Mouse (Mus musculus) E14TG2a.4 (cell line): Measurements from ENCODE around the gene Vmo1.
A peak's percentile ranks its signal among the peaks of the same experiment; 100 is the strongest.
"Not testable (repeated sequence)": the region's sequence is repeated elsewhere in the genome, so short reads cannot be mapped to it uniquely, and the experiment has no call there.

ENCODE experiments used
- H3K27me3 ChIP-seq: 2 replicates; pipeline ENCODE4 v1.6.1; 2014; ENCODE audit warnings: low read length, control low read depth; ENCODE audit not compliant: insufficient read depth
- H3K36me3 ChIP-seq: 2 replicates; pipeline ENCODE4 v1.6.1; 2014; ENCODE audit warnings: low read length, control low read depth; ENCODE audit not compliant: insufficient read depth
- H3K4me1 ChIP-seq: replicated peaks from 2 replicates; pipeline ENCODE4 v1.6.1; 2014; ENCODE audit warnings: low read depth, low read length, control low read depth
- H3K4me3 ChIP-seq: replicated peaks from 2 replicates; pipeline ENCODE4 v1.5.1; 2014; ENCODE audit warnings: mild to moderate bottlenecking, low read length
- H3K9me3 ChIP-seq: 2 replicates; pipeline ENCODE4 v1.6.1; 2014; ENCODE audit warnings: low read length, control low read depth
- CTCF ChIP-seq: conservative IDR thresholded peaks from 2 replicates; pipeline ENCODE4 v1.5.1; 2014; ENCODE audit warnings: low read length
- NANOG ChIP-seq: IDR thresholded peaks from 2 replicates; pipeline ENCODE4 v1.6.1; 2014; ENCODE audit warnings: borderline replicate concordance, low read length, mixed read lengths
- POU5F1 ChIP-seq: IDR thresholded peaks from 2 replicates; pipeline ENCODE4 v1.6.1; 2014; ENCODE audit warnings: low read length, borderline replicate concordance

The Vmo1 gene

DNA sequence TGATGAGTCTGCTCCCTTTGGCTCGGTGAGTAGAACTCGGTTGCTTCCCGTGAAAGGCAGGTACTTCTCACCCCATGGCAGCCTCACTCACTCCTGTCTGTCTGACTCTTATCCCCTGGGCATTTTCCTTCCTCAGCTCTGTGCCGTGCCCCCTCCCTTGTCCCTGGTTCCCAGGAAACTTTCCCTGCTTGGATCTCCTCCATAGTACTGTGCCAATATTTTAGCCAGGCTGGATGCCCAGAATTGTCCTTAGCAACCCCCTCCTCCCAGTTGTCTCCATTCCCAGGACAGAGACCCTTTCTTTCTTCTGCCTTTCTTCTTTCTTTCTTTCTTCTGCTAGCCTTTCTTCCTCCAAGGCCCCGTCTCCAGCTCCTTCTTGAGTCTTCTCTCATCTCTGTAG is 27.0 kb upstream of the Vmo1 start:
- peaks cover 14% of the 10 kb centered on the region for H3K4me1 ChIP-seq
- H3K9me3 ChIP-seq, result no peaks in the 10 kb centered on the region
- H3K4me3 ChIP-seq, result no peak overlapping the region
- peaks cover 56% of the 10 kb centered on the region for H3K27me3 ChIP-seq
- TF ChIP-seq CTCF (no peak), POU5F1 (no peak), NANOG (no peak)
- no peaks in the 10 kb centered on the region for H3K36me3 ChIP-seq

- peak overlapping the region; percentile 87 for H3K4me3 ChIP-seq
- no peaks in the 10 kb centered on the region for H3K9me3 ChIP-seq
- no peaks in the 10 kb centered on the region for H3K36me3 ChIP-seq
- H3K27me3 ChIP-seq, result peaks cover 56% of the 10 kb centered on the region
- TF ChIP-seq CTCF, result no peak
- TF ChIP-seq POU5F1, result no peak
- TF ChIP-seq NANOG, result no peak
- H3K4me1 ChIP-seq, result peaks cover 14% of the 10 kb centered on the region
Observed at GRCm38 (mm10) chr11:70540928-70541327, 26.5 kb upstream of the Vmo1 start.

GRCm38 (mm10) chr11:70539877-70540587 is 25.6 kb upstream of the Vmo1 start, which contains the start of gene Pld2:
TSS of gene Pld2 (plus strand) at chr11:70540064.
- Histone ChIP-seq H3K4me1 (peaks cover 14% of the 10 kb centered on the region), H3K27me3 (peaks cover 56% of the 10 kb centered on the region), H3K36me3 (no peaks in the 10 kb centered on the region), H3K9me3 (no peaks in the 10 kb centered on the region), H3K4me3 (peak within 1 kb of the TSS; percentile 87)
- TF ChIP-seq NANOG (no peak), CTCF (no peak; the same call in 1 of the 2 replicates), POU5F1 (no peak)

DNA sequence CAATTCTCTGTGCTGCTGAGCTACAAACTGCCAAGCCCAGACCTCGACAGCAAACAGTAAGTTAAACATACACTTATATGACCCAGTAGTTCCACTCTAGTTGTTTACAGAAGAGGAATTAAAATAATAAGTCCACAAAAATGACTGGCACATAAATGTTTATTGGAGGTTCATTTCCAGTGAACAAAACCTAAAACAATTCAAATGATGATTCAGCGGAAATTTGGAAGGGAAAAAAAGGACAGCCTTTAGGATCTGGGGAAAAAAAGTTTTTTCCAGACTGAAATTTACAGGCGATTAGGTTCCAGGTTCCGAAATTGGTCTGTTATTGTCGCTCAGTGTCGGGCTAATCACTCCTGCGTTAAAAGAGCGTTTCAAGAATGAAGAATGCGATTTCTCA is 25.0 kb upstream of the Vmo1 start:
- no peaks in the 10 kb centered on the region for H3K36me3 ChIP-seq
- no peaks in the 10 kb centered on the region for H3K9me3 ChIP-seq
- peaks cover 56% of the 10 kb centered on the region for H3K27me3 ChIP-seq
- peaks cover 14% of the 10 kb centered on the region for H3K4me1 ChIP-seq
- TF ChIP-seq CTCF, result no peak
- no peak for TF ChIP-seq NANOG
- TF ChIP-seq POU5F1, result no peak
- peak overlapping the region; percentile 87 for H3K4me3 ChIP-seq

- TF ChIP-seq CTCF (no peak), NANOG (no peak), POU5F1 (no peak)
- Histone ChIP-seq H3K27me3 (peaks cover 4% of the 10 kb centered on the region), H3K9me3 (no peaks in the 10 kb centered on the region), H3K4me1 (peaks cover 9% of the 10 kb centered on the region; the same call in 1 of the 2 replicates), H3K36me3 (peaks cover 18% of the 10 kb centered on the region), H3K4me3 (no peak within 1 kb of the TSS)
Observed at GRCm38 (mm10) chr11:70532839-70533238, 18.4 kb upstream of the Vmo1 start, which contains the start of gene Gm40193. TSS of gene Gm40193 (minus strand) at chr11:70532939.

DNA sequence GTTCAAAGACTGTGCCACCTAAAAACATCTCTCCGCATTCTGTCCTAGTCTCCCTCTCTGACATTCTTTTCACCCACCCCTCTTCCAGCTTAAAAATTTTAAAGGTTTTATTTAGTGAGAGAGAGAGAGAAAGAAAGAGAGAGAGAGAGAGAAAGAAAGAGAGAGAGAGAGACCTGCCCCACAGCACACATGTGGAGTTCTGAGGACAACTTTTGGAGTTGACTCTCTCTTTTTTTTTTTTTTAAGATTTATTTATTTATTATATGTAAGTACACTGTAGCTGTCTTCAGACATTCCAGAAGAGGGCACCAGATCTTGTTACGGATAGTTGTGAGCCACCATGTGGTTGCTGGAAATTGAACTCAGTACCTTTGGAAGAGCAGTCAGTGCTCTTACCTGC is 16.6 kb upstream of the Vmo1 start:
- peaks cover 35% of the 10 kb centered on the region for H3K36me3 ChIP-seq
- not testable (repeated sequence) for H3K4me3 ChIP-seq, H3K9me3 ChIP-seq, H3K27me3 ChIP-seq
- peaks cover 21% of the 10 kb centered on the region for H3K4me1 ChIP-seq

DNA sequence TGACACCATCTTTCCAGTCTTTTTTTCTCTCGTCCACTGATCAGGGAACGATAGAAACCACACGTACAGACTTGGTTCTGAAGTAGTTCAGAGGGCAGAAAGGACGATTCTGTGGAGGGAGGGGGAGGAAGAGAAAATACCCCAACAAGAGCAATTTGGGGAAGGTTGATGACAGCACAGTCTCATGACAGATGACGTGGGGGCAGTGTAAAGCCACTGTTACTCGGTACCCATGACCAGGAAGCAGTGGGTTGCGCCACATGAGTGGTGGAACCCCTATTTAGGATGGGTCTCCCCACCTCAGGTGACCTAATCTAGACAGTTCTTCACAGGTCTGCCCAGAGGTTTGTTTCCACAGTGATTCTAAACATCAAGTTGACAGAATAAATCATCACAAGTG is 14.2 kb upstream of the Vmo1 start:
- H3K9me3 ChIP-seq, result no peaks in the 10 kb centered on the region
- peaks cover 38% of the 10 kb centered on the region for H3K36me3 ChIP-seq
- H3K4me1 ChIP-seq, result peaks cover 33% of the 10 kb centered on the region
- no peak for TF ChIP-seq POU5F1
- no peak for TF ChIP-seq NANOG
- no peak for TF ChIP-seq CTCF
- H3K4me3 ChIP-seq, result no peak overlapping the region
- no peaks in the 10 kb centered on the region for H3K27me3 ChIP-seq

DNA sequence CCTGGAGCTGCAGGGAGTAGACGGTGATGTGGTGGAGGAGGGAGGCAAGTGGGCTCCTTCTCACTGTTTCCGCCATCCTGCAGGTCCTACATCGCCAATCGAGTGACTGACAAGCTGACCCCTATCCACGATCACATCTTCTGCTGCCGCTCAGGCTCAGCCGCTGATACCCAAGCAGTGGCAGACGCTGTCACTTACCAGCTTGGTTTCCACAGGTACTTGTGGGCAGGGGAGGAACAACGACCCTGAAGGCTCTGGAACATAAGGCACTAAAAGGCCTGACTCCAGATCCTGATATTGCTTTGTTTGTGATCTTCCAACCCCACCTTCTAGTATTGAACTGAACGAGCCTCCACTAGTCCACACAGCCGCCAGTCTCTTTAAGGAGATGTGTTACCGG is 11.8 kb upstream of the Vmo1 start:
- peaks cover 35% of the 10 kb centered on the region for H3K4me1 ChIP-seq
- H3K9me3 ChIP-seq, result no peaks in the 10 kb centered on the region
- no peaks in the 10 kb centered on the region for H3K27me3 ChIP-seq
- H3K36me3 ChIP-seq, result peaks cover 38% of the 10 kb centered on the region
- H3K4me3 ChIP-seq, result peak overlapping the region; percentile 99
- no peak for TF ChIP-seq POU5F1
- no peak for TF ChIP-seq NANOG
- TF ChIP-seq CTCF, result no peak

- Histone ChIP-seq H3K4me1 (peaks cover 38% of the 10 kb centered on the region), H3K27me3 (peaks cover 3% of the 10 kb centered on the region), H3K9me3 (no peaks in the 10 kb centered on the region), H3K36me3 (peaks cover 38% of the 10 kb centered on the region), H3K4me3 (peak overlapping the region; percentile 99)
- no peak for TF ChIP-seq CTCF
- no peak for TF ChIP-seq POU5F1
- no peak for TF ChIP-seq NANOG
Observed at GRCm38 (mm10) chr11:70525726-70526125, 11.3 kb upstream of the Vmo1 start.
